Mouse (Mus musculus): Measurements from ENCODE around the gene Armc5. TPM values are rescaled to one million over a fixed set of nuclear protein-coding genes. Genes with fewer than 3 reads are reported as not detected.

Armc5 gene
- total RNA-seq, 2 experiments from 2014 or later = 1.3 to 2.2 TPM

- no peak for ATAC-seq (replicated peaks; ENCODE audit: low FRiP score, poor library complexity, severe bottlenecking)
Measured at GRCm38 (mm10) chr7:128282532-128283244, 45.5 kb downstream of the Armc5 start.

GRCm38 (mm10) chr7:128284047-128284446, 46.9 kb downstream of the Armc5 start:
- no peak for ATAC-seq (replicated peaks; ENCODE audit: low FRiP score, poor library complexity, severe bottlenecking)

GRCm38 (mm10) chr7:128285060-128285459, 47.9 kb downstream of the Armc5 start:
- no peak for ATAC-seq (replicated peaks; ENCODE audit: low FRiP score, poor library complexity, severe bottlenecking)

GRCm38 (mm10) chr7:128288923-128289544, 51.9 kb downstream of the Armc5 start:
- peak; percentile 90 for ATAC-seq (replicated peaks; ENCODE audit: low FRiP score, poor library complexity, severe bottlenecking)

Other genes starting within 250 kb of the Armc5 start
- gene Pycard, start 243.5 kb upstream of the Armc5 start, total RNA-seq (2015; ENCODE audit: low replicate concordance) = 33.6 and 42.6 TPM in 2 replicates
- gene Pycard, start 243.5 kb upstream of the Armc5 start, total RNA-seq (2017; ENCODE audit: low replicate concordance) = 3.2 and 3.3 TPM in 2 replicates
- gene Trim72, start 233.4 kb upstream of the Armc5 start, total RNA-seq (2015; ENCODE audit: low replicate concordance) = not detected in 2 replicates
- not detected in 2 replicates for gene Trim72, start 233.4 kb upstream of the Armc5 start, total RNA-seq (2017; ENCODE audit: low replicate concordance)
- 44.6 and 47.6 TPM in 2 replicates for gene Itgam, start 174.7 kb upstream of the Armc5 start, total RNA-seq (2015; ENCODE audit: low replicate concordance)
- 46.6 and 54.4 TPM in 2 replicates for gene Itgam, start 174.7 kb upstream of the Armc5 start, total RNA-seq (2017; ENCODE audit: low replicate concordance)
- not detected in 2 replicates for gene Gm49368, start 174.7 kb upstream of the Armc5 start, total RNA-seq (2015; ENCODE audit: low replicate concordance)
- not detected in 2 replicates for gene Gm49368, start 174.7 kb upstream of the Armc5 start, total RNA-seq (2017; ENCODE audit: low replicate concordance)
- 0.21 and 0.38 TPM in 2 replicates for gene Itgax, start 107.8 kb upstream of the Armc5 start, total RNA-seq (2015; ENCODE audit: low replicate concordance)
- gene Itgax, start 107.8 kb upstream of the Armc5 start, total RNA-seq (2017; ENCODE audit: low replicate concordance) = 1.4 and 1.5 TPM in 2 replicates
- gene Itgad, start 83.0 kb upstream of the Armc5 start, total RNA-seq (2015; ENCODE audit: low replicate concordance) = 3.5 and 7.7 TPM in 2 replicates
- gene Itgad, start 83.0 kb upstream of the Armc5 start, total RNA-seq (2017; ENCODE audit: low replicate concordance) = 7.4 and 21.2 TPM in 2 replicates
- gene Cox6a2, start 31.0 kb upstream of the Armc5 start, total RNA-seq (2015; ENCODE audit: low replicate concordance) = not detected in 2 replicates
- gene Cox6a2, start 31.0 kb upstream of the Armc5 start, total RNA-seq (2017; ENCODE audit: low replicate concordance) = 0.60 and 1.4 TPM in 2 replicates
- gene 9130023H24Rik, start 689 bp downstream of the Armc5 start, total RNA-seq (2015; ENCODE audit: low replicate concordance) = 1.7 and 3.3 TPM in 2 replicates
- gene 9130023H24Rik, start 689 bp downstream of the Armc5 start, total RNA-seq (2017; ENCODE audit: low replicate concordance) = 1.8 and 2.7 TPM in 2 replicates
- 0.96 and 2.9 TPM in 2 replicates for gene Tgfb1i1, start 9.5 kb downstream of the Armc5 start, total RNA-seq (2015; ENCODE audit: low replicate concordance)
- gene Tgfb1i1, start 9.5 kb downstream of the Armc5 start, total RNA-seq (2017; ENCODE audit: low replicate concordance) = 0.84 TPM in 1 of 2 replicates, not detected in the other
- not detected in 2 replicates for gene Slc5a2, start 28.3 kb downstream of the Armc5 start, total RNA-seq (2015; ENCODE audit: low replicate concordance)
- 0.85 TPM in 1 of 2 replicates, not detected in the other for gene Slc5a2, start 28.3 kb downstream of the Armc5 start, total RNA-seq (2017; ENCODE audit: low replicate concordance)
- gene BC017158, start 60.8 kb downstream of the Armc5 start, total RNA-seq (2015; ENCODE audit: low replicate concordance) = 29.2 and 52.5 TPM in 2 replicates
- gene BC017158, start 60.8 kb downstream of the Armc5 start, total RNA-seq (2017; ENCODE audit: low replicate concordance) = 41.7 and 56.7 TPM in 2 replicates
- gene Rgs10, start 181.4 kb downstream of the Armc5 start, total RNA-seq (2015; ENCODE audit: low replicate concordance) = 21.9 and 24.5 TPM in 2 replicates
- 22.7 and 44.9 TPM in 2 replicates for gene Rgs10, start 181.4 kb downstream of the Armc5 start, total RNA-seq (2017; ENCODE audit: low replicate concordance)
- gene Tial1, start 224.4 kb downstream of the Armc5 start, total RNA-seq (2015; ENCODE audit: low replicate concordance) = 65.6 and 74.4 TPM in 2 replicates
- gene Tial1, start 224.4 kb downstream of the Armc5 start, total RNA-seq (2017; ENCODE audit: low replicate concordance) = 52.6 and 91.2 TPM in 2 replicates

All from erythroblast, adult 5-6 weeks (primary cell).